Mouse (Mus musculus) CH12.LX (cell line): ENCODE measurements around the gene Krtap13-1.

Source experiments
- E2F4 ChIP-seq: IDR thresholded peaks from 2 replicates; pipeline ENCODE4 v1.6.1; 2011; ENCODE audit warnings: low read depth, low read length, improper control_type of control experiment; ENCODE audit not compliant: insufficient replicate concordance
- NRF1 ChIP-seq: IDR thresholded peaks from 2 replicates; pipeline ENCODE4 v1.6.1; 2014; ENCODE audit warnings: low read depth, mild to moderate bottlenecking, inconsistent platforms, low read length, improper control_type of control experiment, moderate library complexity

GRCm38 (mm10) chr16:88747943-88748342 lies 19.3 kb downstream of the Krtap13-1 start:
- no peak for TF ChIP-seq NRF1
- TF ChIP-seq E2F4: no peak
